Mouse (Mus musculus) erythroblast, embryonic 14.5 days (primary cell): ENCODE results near the gene Fbxo44. TPM values are rescaled to one million over a fixed set of nuclear protein-coding genes. Genes with fewer than 3 reads are reported as not detected.
"Not testable (repeated sequence)": the region's sequence is repeated elsewhere in the genome, so short reads cannot be mapped to it uniquely, and the experiment has no call there.

Source experiments
- H3K27me3 ChIP-seq: 2 replicates; pipeline ENCODE4 v1.6.1; 2012; ENCODE audit warnings: inconsistent platforms; ENCODE audit not compliant: control insufficient read depth
- H3K36me3 ChIP-seq: 2 replicates; pipeline ENCODE4 v1.6.1; 2012; ENCODE audit warnings: mild to moderate bottlenecking, inconsistent platforms; ENCODE audit not compliant: control insufficient read depth
- H3K4me1 ChIP-seq: 2 replicates; pipeline ENCODE4 v1.6.1; 2012; ENCODE audit warnings: inconsistent platforms; ENCODE audit not compliant: control insufficient read depth
- H3K4me3 ChIP-seq: replicated peaks from 2 replicates; pipeline ENCODE3; 2012; ENCODE audit warnings: moderate library complexity, mild to moderate bottlenecking, inconsistent platforms
- H3K9me3 ChIP-seq: 2 replicates; pipeline ENCODE4 v1.6.1; 2012; ENCODE audit warnings: low read length, inconsistent platforms, mixed read lengths; ENCODE audit not compliant: control insufficient read depth
- GATA1 ChIP-seq: IDR thresholded peaks from 2 replicates; pipeline ENCODE4 v1.6.1; 2012; ENCODE audit warnings: low read length, inconsistent platforms, mixed read lengths
- TAL1 ChIP-seq: IDR thresholded peaks from 3 replicates; pipeline ENCODE4 v1.6.1; 2012; ENCODE audit warnings: low read length, inconsistent platforms, mixed read lengths
- polyA plus RNA-seq: library from polyadenylated mRNA; stranded (reverse); fragments of >175 nt; gene quantifications from 2 replicates; pipeline ENCODE4 v1.2.3, GENCODE M21; 2012

The Fbxo44 gene
- polyA plus RNA-seq, 1 experiment: 0.09 TPM

DNA sequence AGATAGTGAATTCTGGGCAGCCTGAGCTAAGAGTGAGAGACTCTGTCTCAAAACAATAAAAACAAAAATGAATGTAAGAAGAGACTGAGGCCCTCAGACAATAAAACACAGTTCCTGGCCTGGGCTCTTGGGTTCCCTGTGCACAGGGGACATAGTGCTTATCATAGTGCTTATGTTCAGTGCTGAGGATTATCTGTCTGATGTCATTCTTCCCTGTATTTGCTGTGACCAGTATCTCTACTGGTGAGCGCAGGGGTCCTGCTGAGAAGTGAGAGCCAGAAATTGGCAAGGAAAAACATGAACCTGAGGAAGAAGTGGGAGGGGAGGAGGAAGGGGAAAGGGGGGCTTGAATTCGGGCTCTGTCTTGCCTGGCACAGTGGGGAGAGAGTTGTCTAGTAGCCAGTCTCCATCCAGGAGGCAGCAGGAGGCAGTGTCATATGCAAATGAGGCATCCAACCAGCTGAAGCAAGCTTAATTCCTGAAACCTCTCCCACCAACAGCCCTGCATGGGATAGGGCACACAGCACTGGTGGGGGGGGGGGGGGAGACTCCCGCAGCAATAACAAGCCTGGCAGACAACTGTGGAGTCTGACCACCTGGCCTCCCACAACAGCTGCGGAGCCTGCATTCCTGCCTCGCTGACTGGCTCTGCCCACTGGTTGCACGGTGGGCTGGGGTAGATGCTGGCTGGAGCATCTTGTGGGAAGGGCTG is 38.1 kb downstream of the Fbxo44 start:
- peaks cover 2% of the 10 kb centered on the region; the same call in 1 of the 2 replicates for H3K27me3 ChIP-seq
- H3K36me3 ChIP-seq: no peaks in the 10 kb centered on the region
- H3K4me3 ChIP-seq: no peak overlapping the region
- no peak for TF ChIP-seq TAL1
- TF ChIP-seq GATA1: no peak
- H3K9me3 ChIP-seq: peaks cover 4% of the 10 kb centered on the region
- H3K4me1 ChIP-seq: no peaks in the 10 kb centered on the region

GRCm38 (mm10) chr4:148121362-148121761 is 38.9 kb downstream of the Fbxo44 start:
- Histone ChIP-seq H3K4me1 (no peaks in the 10 kb centered on the region), H3K4me3 (no peak overlapping the region), H3K36me3 (no peaks in the 10 kb centered on the region), H3K9me3 (peaks cover 7% of the 10 kb centered on the region), H3K27me3 (no peaks in the 10 kb centered on the region)
- TF ChIP-seq GATA1 (no peak), TAL1 (no peak)

DNA sequence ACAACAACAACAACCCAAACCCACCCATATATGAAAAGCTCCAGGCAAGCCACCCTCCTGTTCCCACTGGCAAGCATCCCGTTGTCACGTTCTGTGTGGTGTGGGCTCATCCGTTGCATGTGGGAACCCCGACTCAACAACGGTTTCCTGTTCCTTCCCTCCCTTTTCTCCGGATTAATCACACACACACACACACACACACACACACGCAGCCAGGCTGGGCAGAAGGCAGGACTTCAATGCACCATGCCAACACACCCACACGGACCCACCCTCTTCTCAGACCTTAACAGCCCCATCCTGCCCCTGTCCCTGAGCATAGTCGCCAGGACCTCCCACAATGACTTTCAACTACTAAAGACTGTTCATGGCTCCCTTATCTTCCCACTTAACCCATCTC is 39.7 kb downstream of the Fbxo44 start:
- Histone ChIP-seq H3K4me1 (peaks cover 1% of the 10 kb centered on the region; the same call in 1 of the 2 replicates), H3K27me3 (peaks cover 2% of the 10 kb centered on the region), H3K9me3 (peaks cover 7% of the 10 kb centered on the region), H3K36me3 (no peaks in the 10 kb centered on the region), H3K4me3 (no peak overlapping the region)
- TF ChIP-seq TAL1 (no peak), GATA1 (no peak)

- not testable (repeated sequence) for H3K9me3 ChIP-seq, H3K4me3 ChIP-seq, H3K4me1 ChIP-seq, H3K36me3 ChIP-seq, H3K27me3 ChIP-seq
These were observed 40.7 kb downstream of the Fbxo44 start for GRCm38 (mm10) chr4:148119578-148119977.

DNA sequence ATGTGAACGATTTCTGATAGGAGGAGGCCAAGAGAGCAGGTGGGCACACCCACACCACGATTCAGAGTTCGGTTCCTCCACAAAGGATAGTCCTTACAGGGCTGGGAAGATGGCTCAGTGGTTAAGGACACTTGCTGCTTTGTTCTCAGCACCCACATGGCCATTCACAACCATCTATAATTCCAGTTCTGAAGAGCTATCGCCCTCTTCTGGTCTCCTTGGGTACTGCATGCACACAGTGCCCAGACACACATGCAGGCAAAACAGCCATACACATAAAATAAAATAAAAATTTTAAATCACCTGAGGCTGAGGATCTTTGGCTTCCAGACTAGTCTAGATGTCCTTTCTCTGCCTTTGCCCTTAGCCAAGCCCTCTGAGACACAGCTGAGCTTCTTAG is 42.9 kb downstream of the Fbxo44 start:
- no peak for TF ChIP-seq GATA1
- no peak for TF ChIP-seq TAL1
- peaks cover 3% of the 10 kb centered on the region; the same call in 1 of the 2 replicates for H3K4me1 ChIP-seq

GRCm38 (mm10) chr4:148116657-148117056 is 43.6 kb downstream of the Fbxo44 start:
- Histone ChIP-seq H3K9me3 (peaks cover 7% of the 10 kb centered on the region), H3K4me3 (no peak overlapping the region), H3K27me3 (peaks cover 7% of the 10 kb centered on the region), H3K36me3 (no peaks in the 10 kb centered on the region), H3K4me1 (peaks cover 3% of the 10 kb centered on the region; the same call in 1 of the 2 replicates)
- TF ChIP-seq TAL1 (no peak), GATA1 (no peak)

More for the DNA sequence above, 42.9 kb downstream of the Fbxo44 start:
- Histone ChIP-seq H3K27me3 (peaks cover 7% of the 10 kb centered on the region), H3K36me3 (no peaks in the 10 kb centered on the region), H3K4me3 (no peak overlapping the region), H3K9me3 (peaks cover 7% of the 10 kb centered on the region)

DNA sequence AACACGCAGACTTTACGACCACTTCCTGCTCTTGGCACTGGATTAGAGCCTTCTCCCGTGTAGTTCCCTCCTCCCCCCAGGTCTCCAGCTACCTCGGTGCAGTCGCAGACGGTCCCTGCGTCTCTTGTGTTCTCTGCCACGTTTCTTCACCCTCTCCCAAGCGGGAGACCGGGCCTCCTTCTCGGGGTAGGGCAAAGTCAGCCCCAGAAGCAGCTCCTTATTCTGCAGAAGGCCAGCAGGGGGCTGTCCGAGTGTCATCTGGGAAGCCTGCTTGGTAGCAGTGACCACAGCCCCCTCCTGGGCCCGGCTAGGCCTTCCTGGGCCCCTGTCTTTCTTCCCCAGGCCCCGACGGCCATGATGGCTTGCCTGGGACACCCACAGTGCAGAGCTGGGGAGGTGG is 44.8 kb downstream of the Fbxo44 start:
- H3K4me1 ChIP-seq: peaks cover 3% of the 10 kb centered on the region; the same call in 1 of the 2 replicates
- TF ChIP-seq GATA1 (no peak), TAL1 (no peak)
- peaks cover 7% of the 10 kb centered on the region for H3K27me3 ChIP-seq
- no peaks in the 10 kb centered on the region for H3K36me3 ChIP-seq
- H3K4me3 ChIP-seq: no peak overlapping the region
- H3K9me3 ChIP-seq: peaks cover 7% of the 10 kb centered on the region

GRCm38 (mm10) chr4:148114758-148115391 is 45.4 kb downstream of the Fbxo44 start:
- H3K27me3 ChIP-seq: peaks cover 7% of the 10 kb centered on the region
- TF ChIP-seq TAL1 (no peak), GATA1 (no peak)
- H3K4me3 ChIP-seq: no peak overlapping the region

GRCm38 (mm10) chr4:148112519-148112918 is 47.8 kb downstream of the Fbxo44 start:
- peaks cover 16% of the 10 kb centered on the region for H3K27me3 ChIP-seq
- TF ChIP-seq TAL1 (no peak), GATA1 (no peak)
- H3K4me1 ChIP-seq: peaks cover 3% of the 10 kb centered on the region; the same call in 1 of the 2 replicates
- H3K9me3 ChIP-seq: peaks cover 7% of the 10 kb centered on the region
- no peak overlapping the region for H3K4me3 ChIP-seq
- no peaks in the 10 kb centered on the region for H3K36me3 ChIP-seq

More at GRCm38 (mm10) chr4:148114758-148115391, 45.4 kb downstream of the Fbxo44 start:
- peaks cover 3% of the 10 kb centered on the region; the same call in 1 of the 2 replicates for H3K4me1 ChIP-seq
- H3K36me3 ChIP-seq: no peaks in the 10 kb centered on the region
- H3K9me3 ChIP-seq: peaks cover 7% of the 10 kb centered on the region
